Mouse (Mus musculus) limb, embryonic 11.5 days (tissue): ENCODE measurements around the gene Wdr93. TPM values are rescaled to one million over a fixed set of nuclear protein-coding genes. Genes with fewer than 3 reads are reported as not detected.

ENCODE experiments used
- polyA plus RNA-seq: library from polyadenylated mRNA; unstranded; fragments of >200 nt; fragmentation: Nextera tagmentation; extraction: Ambion mirVana; gene quantifications from 2 replicates; pipeline ENCODE4 v1.2.1, GENCODE M21; 2014

Gene Wdr93
- polyA plus RNA-seq, 1 experiment from 2014 or later: 0.07 TPM

Other genes with a start within 250 kb of the Wdr93 start
- gene Rhcg, start 125.5 kb upstream of the Wdr93 start, polyA plus RNA-seq: not detected in 2 replicates
- gene Ticrr, start 83.0 kb upstream of the Wdr93 start, polyA plus RNA-seq: 18.7 and 19.8 TPM in 2 replicates
- 6.1 and 6.3 TPM in 2 replicates for gene Kif7, start 27.4 kb upstream of the Wdr93 start, polyA plus RNA-seq
- not detected in 2 replicates for gene Plin1, start 10.3 kb upstream of the Wdr93 start, polyA plus RNA-seq
- 9.7 and 14.9 TPM in 2 replicates for gene Pex11a, start within 50 bp of the Wdr93 start, polyA plus RNA-seq
- not detected in 2 replicates for gene Mesp1, start 50.6 kb downstream of the Wdr93 start, polyA plus RNA-seq
- 0.13 and 0.32 TPM in 2 replicates for gene Mesp2, start 67.6 kb downstream of the Wdr93 start, polyA plus RNA-seq
- gene Anpep, start 117.9 kb downstream of the Wdr93 start, polyA plus RNA-seq: 13.1 and 14.0 TPM in 2 replicates
- 41.2 and 47.3 TPM in 2 replicates for gene Ap3s2, start 177.5 kb downstream of the Wdr93 start, polyA plus RNA-seq
- gene Arpin, start 192.2 kb downstream of the Wdr93 start, polyA plus RNA-seq: 17.8 and 17.9 TPM in 2 replicates